Mouse (Mus musculus) heart, embryonic 10.5 days (tissue): ENCODE measurements at regions not wholly inside any gene's neighbourhood (a gene's known extent, or its start where the extent isn't known, plus 50 kb on each side); places are given as distances from the start of the nearest gene placed in this dataset.

Experiments
- DNase-seq: peaks from one replicate; pipeline ENCODE4 v3.0.0-alpha.2; 2017; ENCODE audit warnings: low spot score
- H3K27ac ChIP-seq: fragments of 300-500 bp; sonication (generic); 2 replicates; pipeline ENCODE4 v1.5.1; 2016; ENCODE audit warnings: mild to moderate bottlenecking
- H3K27me3 ChIP-seq: fragments of 300-500 bp; sonication (generic); 2 replicates; pipeline ENCODE4 v1.6.1; 2016; ENCODE audit warnings: mild to moderate bottlenecking; ENCODE audit not compliant: poor library complexity, insufficient read depth, severe bottlenecking
- H3K36me3 ChIP-seq: fragments of 300-500 bp; sonication (generic); 2 replicates; pipeline ENCODE4 v1.6.1; 2016; ENCODE audit warnings: mild to moderate bottlenecking, moderate library complexity
- H3K4me1 ChIP-seq: fragments of 300-500 bp; sonication (generic); 2 replicates; pipeline ENCODE4 v1.6.1; 2016; ENCODE audit warnings: mild to moderate bottlenecking
- H3K4me3 ChIP-seq: fragments of 300-500 bp; sonication (generic); 2 replicates; pipeline ENCODE4 v1.5.1; 2016; ENCODE audit warnings: mild to moderate bottlenecking, moderate library complexity
- H3K9me3 ChIP-seq: fragments of 300-500 bp; sonication (generic); 2 replicates; pipeline ENCODE4 v1.6.1; 2016; ENCODE audit warnings: mild to moderate bottlenecking, moderate library complexity
- WGBS: fragments of 180-500 bp; shearing (Covaris S2); methylation state at CpG from one replicate; pipeline ENCODE4 v1.1.7; 2016; 5-methylcytosine and 5-hydroxymethylcytosine counted together

DNA sequence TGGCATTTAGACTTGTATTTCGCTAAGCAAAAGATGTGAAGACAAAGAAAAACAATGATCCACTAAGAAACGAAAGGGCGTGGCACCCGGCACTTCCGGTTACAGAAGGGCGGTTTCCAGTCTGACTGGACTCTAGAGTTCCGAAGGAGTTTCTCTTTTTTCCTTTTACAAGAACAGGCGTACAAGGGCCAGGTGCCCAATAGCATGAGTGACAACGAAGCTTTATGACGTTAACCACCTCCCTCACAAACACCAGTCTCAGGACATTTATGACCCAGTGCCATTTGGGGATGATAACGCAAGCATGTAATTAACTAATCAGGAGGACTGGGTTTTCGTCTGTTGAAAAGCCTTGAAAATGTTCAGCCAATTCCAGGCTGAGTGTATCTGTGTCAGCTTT, 347.9 kb upstream of the Prickle1 start:
- 87% methylated on average over 12 of the region's 12 CpGs for WGBS

DNA sequence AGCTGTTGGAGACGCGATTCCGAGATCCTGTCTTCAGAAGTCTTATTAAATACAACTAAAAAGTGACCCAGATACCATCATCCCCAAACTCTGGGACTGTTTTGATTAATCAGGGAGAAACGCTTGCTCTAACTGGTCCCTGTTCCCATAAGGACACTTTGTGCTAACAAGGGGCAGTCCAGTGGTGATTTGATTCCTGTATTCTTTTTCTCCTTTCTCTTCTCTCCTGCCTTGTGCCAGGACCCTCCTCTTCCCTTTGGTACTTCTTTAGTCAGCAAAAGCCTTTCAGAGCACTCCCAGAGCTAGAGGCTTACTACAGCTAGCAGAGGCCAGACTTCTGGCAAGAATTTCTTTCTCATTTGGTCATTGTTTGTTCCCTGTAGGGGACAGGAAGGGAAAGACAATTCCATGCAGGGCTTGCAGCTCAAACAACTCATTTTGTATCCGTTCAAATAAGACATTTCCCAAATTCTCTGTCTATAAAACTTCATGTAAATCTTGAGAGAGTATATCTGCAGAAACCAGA, 337.3 kb upstream of the Prickle1 start:
- H3K9me3 ChIP-seq: no peaks in the 10 kb centered on the region
- no peaks in the 10 kb centered on the region for H3K27me3 ChIP-seq
- no peak overlapping the region for H3K4me3 ChIP-seq
- H3K4me1 ChIP-seq: 0 out of 2 replicates have a peak, but pooled peaks cover 9% of the 10 kb centered on the region
- DNase-seq: no peak
- H3K27ac ChIP-seq: peak overlapping the region; percentile 13
- 61% methylated on average over 5 of the region's 5 CpGs for WGBS
- no peaks in the 10 kb centered on the region for H3K36me3 ChIP-seq

More for the DNA sequence above, 347.9 kb upstream of the Prickle1 start:
- no peak overlapping the region for H3K4me3 ChIP-seq
- no peak overlapping the region for H3K27ac ChIP-seq
- no peaks in the 10 kb centered on the region for H3K27me3 ChIP-seq
- H3K36me3 ChIP-seq: no peaks in the 10 kb centered on the region
- no peaks in the 10 kb centered on the region for H3K9me3 ChIP-seq
- no peak for DNase-seq
- H3K4me1 ChIP-seq: peaks cover 5% of the 10 kb centered on the region; the same call in 1 of the 2 replicates

DNA sequence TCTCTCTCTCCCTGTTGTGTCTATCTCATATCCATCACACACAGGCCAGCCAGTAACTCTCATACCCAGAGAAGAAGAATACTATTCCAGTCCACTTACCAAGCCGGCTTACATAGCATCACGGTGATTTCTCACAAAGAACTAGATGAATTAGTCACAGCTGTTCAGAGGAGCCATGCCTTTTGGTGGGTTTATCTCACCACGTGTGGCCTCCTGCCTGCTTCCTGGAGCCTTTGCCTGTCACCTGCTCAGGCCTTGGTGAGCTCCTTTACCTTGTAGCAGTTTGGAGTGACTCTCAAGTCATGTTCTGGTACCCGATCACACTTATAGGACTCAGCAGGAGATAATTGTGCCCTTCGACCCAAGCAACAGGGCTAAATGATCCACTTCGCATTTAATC, 331.2 kb upstream of the Prickle1 start:
- Histone ChIP-seq H3K9me3 (no peaks in the 10 kb centered on the region), H3K27ac (peak overlapping the region; percentile 36; the same call in 1 of the 2 replicates), H3K27me3 (no peaks in the 10 kb centered on the region), H3K36me3 (no peaks in the 10 kb centered on the region), H3K4me1 (peaks cover 2% of the 10 kb centered on the region), H3K4me3 (no peak overlapping the region)
- 54% methylated on average over 6 of the region's 6 CpGs for WGBS
- DNase-seq: no peak

DNA sequence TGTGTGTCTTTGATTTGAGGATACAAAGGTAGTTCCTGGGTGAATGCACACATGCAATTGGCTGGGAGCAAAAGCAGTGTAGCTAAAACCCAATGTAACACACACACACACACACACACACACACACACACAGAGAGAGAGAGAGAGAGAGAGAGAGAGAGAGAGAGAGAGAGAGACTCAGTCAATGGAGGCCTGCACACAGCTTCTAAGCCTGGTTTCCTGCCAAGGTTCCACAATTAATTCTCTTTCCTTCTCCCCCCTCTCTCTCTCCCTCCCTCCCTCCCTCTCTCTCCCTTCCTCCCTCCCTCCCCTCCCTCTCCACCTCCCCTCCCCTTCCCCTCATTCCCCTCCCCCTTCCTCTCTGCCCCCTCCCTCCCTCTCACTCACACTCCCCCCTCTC, 330.6 kb upstream of the Prickle1 start:
- H3K9me3 ChIP-seq: no peaks in the 10 kb centered on the region
- H3K4me1 ChIP-seq: peaks cover 8% of the 10 kb centered on the region
- no peak overlapping the region for H3K4me3 ChIP-seq
- H3K27ac ChIP-seq: peak overlapping the region; percentile 6; the same call in 1 of the 2 replicates
- H3K36me3 ChIP-seq: no peaks in the 10 kb centered on the region
- no peak for DNase-seq
- no peaks in the 10 kb centered on the region for H3K27me3 ChIP-seq

DNA sequence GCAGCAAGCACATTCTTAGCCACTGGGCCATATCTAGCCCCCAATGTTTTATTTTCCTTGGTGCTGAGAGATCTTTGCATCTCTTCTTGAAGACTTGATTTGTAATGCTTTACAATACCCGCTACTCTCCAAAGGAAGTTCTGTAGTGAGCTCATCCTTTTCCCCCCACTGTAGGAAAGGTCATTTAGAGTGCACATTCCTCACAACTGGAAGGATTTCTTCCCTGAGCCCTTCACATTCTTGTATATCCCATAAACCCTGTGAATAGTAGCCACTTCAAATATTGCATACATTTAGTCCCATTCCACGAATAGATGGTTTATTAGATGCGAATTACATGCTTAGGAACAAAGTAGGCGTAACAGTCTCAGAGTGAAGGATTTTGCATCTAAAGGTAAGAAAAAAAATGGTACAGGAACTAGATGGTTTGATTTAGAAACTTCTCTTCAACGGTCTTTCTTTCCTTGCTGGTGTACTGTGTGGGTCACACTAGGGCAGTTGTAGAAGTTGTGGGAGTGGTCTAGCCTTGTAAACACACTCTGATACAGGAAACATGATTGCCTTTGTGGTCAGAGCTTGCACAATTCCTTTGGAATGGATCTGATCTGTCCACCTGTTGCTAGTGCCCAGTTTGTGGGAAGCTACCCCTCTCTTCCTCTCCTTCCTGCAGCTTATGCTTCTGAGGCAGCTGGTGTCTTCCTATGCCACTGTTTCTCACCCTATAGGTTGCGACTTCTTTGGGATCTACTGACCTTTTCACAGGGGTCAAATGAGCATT, 326.0 kb upstream of the Prickle1 start:
- 75% methylated on average over 6 of the region's 6 CpGs for WGBS
- H3K4me1 ChIP-seq: peaks cover 32% of the 10 kb centered on the region
- H3K9me3 ChIP-seq: no peaks in the 10 kb centered on the region
- peak overlapping the region; percentile 74 for H3K27ac ChIP-seq
- no peaks in the 10 kb centered on the region for H3K36me3 ChIP-seq
- peak; percentile 42 for DNase-seq
- H3K4me3 ChIP-seq: no peak overlapping the region
- no peaks in the 10 kb centered on the region for H3K27me3 ChIP-seq

DNA sequence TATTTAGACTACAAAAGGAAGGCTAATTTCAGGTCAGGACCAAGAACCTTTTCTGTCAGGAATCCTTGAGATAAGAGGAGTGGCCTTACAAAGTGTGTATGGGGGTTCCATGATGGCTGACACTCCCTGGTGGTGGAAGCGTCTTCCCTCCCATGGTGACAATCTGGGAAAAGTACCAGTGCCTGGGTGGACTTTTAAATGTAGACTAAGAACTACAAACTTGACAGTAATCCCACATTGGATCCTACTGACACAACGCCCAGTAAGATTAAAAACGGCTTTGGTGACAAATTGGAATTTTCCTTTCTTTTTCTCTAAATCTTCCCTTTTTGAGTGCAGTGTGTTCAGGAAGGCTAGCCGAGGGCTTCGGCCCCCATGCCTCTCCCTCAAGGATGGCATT, 325.3 kb upstream of the Prickle1 start:
- Histone ChIP-seq H3K4me1 (peaks cover 35% of the 10 kb centered on the region), H3K27ac (peak overlapping the region; percentile 74), H3K36me3 (no peaks in the 10 kb centered on the region), H3K4me3 (no peak overlapping the region), H3K9me3 (no peaks in the 10 kb centered on the region), H3K27me3 (no peaks in the 10 kb centered on the region)
- 75% methylated on average over 5 of the region's 5 CpGs for WGBS
- peak; percentile 48 for DNase-seq

DNA sequence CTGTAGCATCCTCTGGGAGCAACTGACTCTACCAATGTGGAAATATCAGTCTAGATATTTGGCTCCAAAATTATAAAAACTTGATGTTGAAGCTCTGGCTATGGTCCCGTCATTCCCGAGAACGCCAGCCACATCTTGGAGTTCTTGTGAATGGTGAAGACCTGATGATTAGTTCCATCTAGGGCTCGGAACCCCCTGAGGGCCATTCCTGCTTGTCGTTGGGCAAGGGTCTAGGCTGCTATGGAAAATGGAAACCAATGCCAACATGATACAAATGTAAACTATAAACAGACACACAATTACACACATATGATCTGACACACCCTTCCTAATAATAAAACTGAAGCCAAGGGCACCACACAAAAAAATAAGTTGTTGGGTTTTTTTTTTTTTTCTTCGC, 323.9 kb upstream of the Prickle1 start:
- peaks cover 35% of the 10 kb centered on the region for H3K4me1 ChIP-seq
- H3K36me3 ChIP-seq: no peaks in the 10 kb centered on the region
- H3K9me3 ChIP-seq: no peaks in the 10 kb centered on the region
- WGBS: 95% methylated on average over 6 of the region's 6 CpGs
- no peaks in the 10 kb centered on the region for H3K27me3 ChIP-seq
- no peak overlapping the region for H3K4me3 ChIP-seq
- peak; percentile 64 for DNase-seq
- no peak overlapping the region for H3K27ac ChIP-seq

DNA sequence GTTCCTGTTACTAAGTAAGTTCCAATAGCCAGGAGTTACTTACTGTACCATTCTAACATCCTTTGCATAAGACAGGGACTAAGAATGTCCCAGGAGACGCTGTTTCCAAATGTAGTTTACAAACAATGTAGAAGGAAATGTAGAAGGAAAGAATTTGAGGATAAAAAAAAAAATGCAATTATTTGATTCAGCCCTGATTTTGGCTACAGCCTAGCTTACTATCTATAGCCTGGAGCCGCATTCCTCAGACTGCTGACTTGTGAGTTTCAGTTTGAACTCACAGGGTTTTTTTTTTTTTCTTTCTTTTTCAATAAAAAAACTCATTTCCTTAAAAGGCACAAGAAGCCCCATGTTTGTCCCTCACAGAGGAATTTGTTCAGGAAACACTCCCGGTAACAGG, 321.2 kb upstream of the Prickle1 start:
- no peaks in the 10 kb centered on the region for H3K36me3 ChIP-seq
- peaks cover 50% of the 10 kb centered on the region for H3K4me1 ChIP-seq
- DNase-seq: no peak
- H3K27ac ChIP-seq: peak overlapping the region; percentile 67; the same call in 1 of the 2 replicates
- H3K4me3 ChIP-seq: peak overlapping the region; percentile 22; the same call in 1 of the 2 replicates
- H3K27me3 ChIP-seq: no peaks in the 10 kb centered on the region
- H3K9me3 ChIP-seq: no peaks in the 10 kb centered on the region
- 35% methylated on average over 3 of the region's 3 CpGs for WGBS

DNA sequence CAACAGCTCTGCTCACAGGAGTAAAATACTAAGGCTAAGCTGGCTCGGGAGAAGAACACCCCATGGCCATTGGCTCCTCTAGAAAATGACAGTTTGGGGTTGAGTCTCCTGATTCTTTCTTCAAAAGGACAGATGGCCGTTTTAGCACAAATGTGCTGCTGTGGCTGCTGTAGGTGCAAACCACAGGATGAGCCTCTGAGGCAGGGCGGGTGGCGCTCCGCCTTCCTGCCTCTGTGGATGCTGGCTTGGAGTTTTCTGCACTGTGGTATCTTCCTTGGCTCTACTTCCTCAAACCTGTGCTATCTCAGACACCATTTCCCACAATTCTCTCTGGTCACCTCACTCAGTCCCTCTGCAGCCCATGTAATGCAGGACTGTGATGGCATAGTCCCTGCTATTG, 317.8 kb upstream of the Prickle1 start:
- H3K4me3 ChIP-seq: no peak overlapping the region
- peaks cover 34% of the 10 kb centered on the region for H3K4me1 ChIP-seq
- H3K27ac ChIP-seq: peak overlapping the region; percentile 10; the same call in 1 of the 2 replicates
- H3K27me3 ChIP-seq: no peaks in the 10 kb centered on the region
- WGBS: 60% methylated on average over 5 of the region's 5 CpGs
- DNase-seq: no peak
- no peaks in the 10 kb centered on the region for H3K36me3 ChIP-seq
- no peaks in the 10 kb centered on the region for H3K9me3 ChIP-seq

DNA sequence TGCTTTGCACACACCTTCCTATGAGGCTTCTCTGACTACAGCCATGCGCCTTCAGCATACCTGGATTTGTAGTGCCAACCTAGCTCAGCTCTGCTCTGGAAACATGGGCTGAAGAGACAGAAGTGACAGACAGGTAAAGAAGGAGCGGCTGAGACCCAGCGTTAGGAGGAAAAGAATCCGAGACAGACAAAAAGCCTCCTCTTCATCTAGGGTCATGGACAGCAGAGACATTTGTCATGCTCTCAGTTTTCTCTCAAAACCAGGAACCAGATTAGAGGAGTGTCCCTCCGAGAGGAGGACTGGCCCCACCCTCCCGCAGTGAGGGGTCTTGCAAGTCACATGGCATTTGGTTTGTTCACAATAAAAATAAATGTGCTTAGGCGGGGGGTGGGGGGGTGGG, 317.4 kb upstream of the Prickle1 start:
- no peaks in the 10 kb centered on the region for H3K36me3 ChIP-seq
- no peak overlapping the region for H3K4me3 ChIP-seq
- peak; percentile 27 for DNase-seq
- peak overlapping the region; percentile 10; the same call in 1 of the 2 replicates for H3K27ac ChIP-seq
- H3K9me3 ChIP-seq: no peaks in the 10 kb centered on the region
- no peaks in the 10 kb centered on the region for H3K27me3 ChIP-seq
- WGBS: 49% methylated on average over 7 of the region's 7 CpGs
- H3K4me1 ChIP-seq: peaks cover 33% of the 10 kb centered on the region

DNA sequence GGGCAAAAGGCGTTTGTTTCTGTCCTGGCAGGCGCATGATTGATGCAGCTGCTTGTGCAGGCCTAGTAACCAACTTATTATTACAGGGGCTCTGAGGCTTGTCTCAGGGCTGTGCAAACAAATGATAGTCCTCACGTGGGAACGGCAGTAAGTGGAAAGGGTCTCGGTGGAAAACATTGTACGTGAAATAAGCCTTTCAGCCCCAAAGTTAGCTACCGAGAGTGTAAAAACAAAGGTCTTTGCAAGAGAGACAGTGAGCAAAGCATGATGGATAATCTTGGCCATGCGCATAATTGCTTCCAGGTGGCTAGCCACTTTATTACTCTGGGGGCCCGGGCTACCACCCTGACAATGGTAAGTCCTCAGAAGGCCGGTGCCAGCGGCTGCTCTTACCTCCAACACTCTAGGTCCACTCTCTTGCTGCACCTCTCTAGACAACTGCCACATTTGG, 315.3 kb upstream of the Prickle1 start:
- H3K27ac ChIP-seq: peak overlapping the region; percentile 67; the same call in 1 of the 2 replicates
- no peaks in the 10 kb centered on the region for H3K9me3 ChIP-seq
- 68% methylated on average over 11 of the region's 11 CpGs for WGBS
- no peaks in the 10 kb centered on the region for H3K36me3 ChIP-seq
- no peak overlapping the region for H3K4me3 ChIP-seq
- no peaks in the 10 kb centered on the region for H3K27me3 ChIP-seq
- no peak for DNase-seq
- peaks cover 17% of the 10 kb centered on the region for H3K4me1 ChIP-seq

DNA sequence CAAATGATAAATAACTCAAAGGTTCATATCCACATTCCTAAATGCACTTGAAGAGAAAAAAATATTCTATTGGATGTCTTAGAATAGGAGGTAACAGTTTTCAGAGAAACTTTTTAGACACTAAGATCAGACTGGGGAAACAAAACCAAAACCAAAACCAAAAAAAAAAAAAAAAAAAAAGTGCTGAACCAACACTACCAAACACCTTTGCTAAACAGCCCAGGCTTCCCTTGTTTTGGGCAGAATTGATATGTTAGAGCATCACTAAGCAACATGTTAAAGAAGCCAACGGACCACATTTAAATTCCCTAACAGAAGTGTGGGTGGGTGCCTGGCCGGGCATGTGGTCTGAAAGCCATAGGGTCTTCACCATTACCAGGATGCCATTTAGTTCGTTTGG, 314.5 kb upstream of the Prickle1 start:
- no peak for DNase-seq
- Histone ChIP-seq H3K36me3 (no peaks in the 10 kb centered on the region), H3K27ac (no peak overlapping the region), H3K9me3 (no peaks in the 10 kb centered on the region), H3K4me1 (peaks cover 17% of the 10 kb centered on the region), H3K27me3 (no peaks in the 10 kb centered on the region), H3K4me3 (no peak overlapping the region)
- WGBS: 75% methylated on average over 3 of the region's 3 CpGs

DNA sequence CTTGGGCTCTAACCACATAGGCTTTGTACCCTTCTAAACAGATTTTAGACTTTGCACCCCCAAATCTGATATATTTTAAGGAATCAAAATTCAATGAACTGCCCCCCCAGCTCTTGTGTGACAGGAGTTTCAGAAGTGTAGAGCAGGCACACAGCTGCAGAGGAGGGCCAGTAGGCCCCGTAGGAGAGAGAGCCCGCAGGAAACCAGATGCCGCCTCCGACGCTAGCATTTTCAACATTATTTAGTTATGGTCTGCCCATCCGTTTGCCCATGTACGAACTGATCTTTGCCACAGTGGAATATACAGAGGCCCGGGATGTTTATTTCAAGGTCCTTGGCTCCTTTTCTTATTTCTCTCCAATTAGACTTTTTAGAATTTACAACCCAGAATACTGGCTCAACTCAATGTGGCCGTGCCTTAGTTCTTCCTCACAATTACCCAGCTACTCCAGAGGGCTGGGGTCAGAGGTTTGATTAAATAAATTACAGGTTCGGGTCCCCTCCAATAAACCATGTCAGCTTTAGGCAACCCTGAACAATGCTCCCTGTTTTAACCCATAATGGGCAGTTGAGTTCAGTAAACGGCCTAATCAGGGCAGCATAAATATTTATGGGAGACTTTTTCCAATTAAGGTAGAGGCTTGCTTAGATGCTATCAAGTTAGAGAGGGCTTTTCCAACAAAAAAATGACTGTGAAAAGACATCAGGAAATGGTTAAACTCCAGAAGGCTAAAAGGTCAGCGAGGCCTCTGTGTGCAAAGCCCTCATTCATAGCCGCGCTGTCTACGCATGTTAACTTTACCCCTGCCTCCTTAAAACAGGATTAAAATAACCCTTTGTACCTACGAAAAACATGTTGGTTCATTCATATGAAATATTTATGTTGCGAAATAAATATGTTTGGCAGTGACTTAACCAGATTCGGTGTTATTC, 308.2 kb upstream of the Prickle1 start:
- H3K36me3 ChIP-seq: no peaks in the 10 kb centered on the region
- H3K27ac ChIP-seq: no peak overlapping the region
- H3K4me3 ChIP-seq: no peak overlapping the region
- no peaks in the 10 kb centered on the region for H3K9me3 ChIP-seq
- no peaks in the 10 kb centered on the region for H3K27me3 ChIP-seq
- WGBS: 80% methylated on average over 18 of the region's 18 CpGs
- no peaks in the 10 kb centered on the region for H3K4me1 ChIP-seq
- DNase-seq: no peak
